In genomic region chr3:63569004-63569596, GRCm38 (mm10) we compare ENCODE assay signal across 12 mouse cellular contexts.
"Had no signal": no experiment of that assay in that cellular context is flagged by ENCODE, and none has a peak within 500 bp of the region (broad histone marks: within the 10 kb centered on the region; RNA-seq: fewer than 3 reads in every experiment).

No protein-coding gene starts in this region.

- H3K9me3 ChIP-seq: kidney, embryonic 15.5 days; limb, embryonic 10.5 days; liver, embryonic 15.5 days had no signal

- H3K27me3 ChIP-seq: kidney, embryonic 15.5 days; liver, embryonic 15.5 days had no signal

- ATAC-seq: intestine, embryonic 16.5 days; lung, postnatal 0 days had no signal

- H3K4me1 ChIP-seq: limb, embryonic 10.5 days; liver, embryonic 15.5 days had no signal

- H3K9ac ChIP-seq: kidney, embryonic 15.5 days; liver, embryonic 15.5 days had no signal

- H3K4me2 ChIP-seq: kidney, embryonic 15.5 days; liver, embryonic 11.5 days; liver, embryonic 15.5 days had no signal

- DNase-seq: kidney, adult 2 months; kidney, postnatal 14 days; lung, adult 2 months; lung, postnatal 36 days; thymus, postnatal 4 days had no signal

- H3K27ac ChIP-seq: kidney, embryonic 15.5 days; limb, embryonic 10.5 days; liver, embryonic 15.5 days; stomach, postnatal 0 days had no signal

- H3K4me3 ChIP-seq: kidney, embryonic 15.5 days; limb, embryonic 10.5 days; liver, embryonic 15.5 days had no signal

- H3K36me3 ChIP-seq: kidney, embryonic 15.5 days; limb, embryonic 10.5 days; liver, embryonic 15.5 days had no signal
